Mouse (Mus musculus) hindbrain, embryonic 14.5 days (tissue): ENCODE measurements around the gene Napsa. TPM values are rescaled to one million over a fixed set of nuclear protein-coding genes. Genes with fewer than 3 reads are reported as not detected.

Source experiments
- ATAC-seq: fragments of 200-750 bp; cut with Nextera tagmentation; 2 replicates; pipeline ENCODE4 v1.8.0; 2017; ENCODE audit warnings: moderate number of reproducible peaks, mild to moderate bottlenecking, moderate TSS enrichment, moderate library complexity; ENCODE audit not compliant: low FRiP score
- DNase-seq: peaks from one replicate; pipeline ENCODE4 v3.0.0-alpha.2; 2015; ENCODE audit warnings: low spot score
- H3K27ac ChIP-seq: fragments of 300-500 bp; sonication (generic); 2 replicates; pipeline ENCODE4 v1.5.1; 2014; ENCODE audit warnings: mild to moderate bottlenecking, moderate library complexity
- H3K27me3 ChIP-seq: fragments of 300-500 bp; sonication (generic); 2 replicates; pipeline ENCODE4 v1.6.1; 2014; ENCODE audit warnings: mild to moderate bottlenecking, low read length, mixed read lengths; ENCODE audit not compliant: control insufficient read depth, insufficient read depth
- H3K36me3 ChIP-seq: fragments of 300-500 bp; sonication (generic); replicated peaks from 2 replicates; pipeline ENCODE4 v1.6.1; 2014; ENCODE audit not compliant: control insufficient read depth, insufficient read depth
- H3K4me1 ChIP-seq: fragments of 300-500 bp; sonication (generic); replicated peaks from 2 replicates; pipeline ENCODE4 v1.6.1; 2014; ENCODE audit warnings: antibody characterized with exemption, low read length, mixed read lengths; ENCODE audit not compliant: control insufficient read depth, insufficient read depth
- H3K4me2 ChIP-seq: fragments of 300-500 bp; sonication (generic); replicated peaks from 2 replicates; pipeline ENCODE4 v1.6.1; 2014; ENCODE audit warnings: mild to moderate bottlenecking, moderate library complexity
- H3K4me3 ChIP-seq: fragments of 300-500 bp; sonication (generic); replicated peaks from 2 replicates; pipeline ENCODE4 v1.5.1; 2014; ENCODE audit warnings: mild to moderate bottlenecking, low read length
- H3K9ac ChIP-seq: fragments of 300-500 bp; sonication (generic); 2 replicates; pipeline ENCODE4 v1.6.1; 2014
- H3K9me3 ChIP-seq: fragments of 300-500 bp; sonication (generic); 2 replicates; pipeline ENCODE4 v1.6.1; 2016; ENCODE audit warnings: low read length; ENCODE audit not compliant: control insufficient read depth
- WGBS: fragments of 180-500 bp; shearing (Covaris S2); extraction: QIAGEN DNeasy Blood & Tissue Kit; methylation state at CpG from one replicate; pipeline ENCODE4 v1.1.7; 2014; 5-methylcytosine and 5-hydroxymethylcytosine counted together
- polyA plus RNA-seq: library from polyadenylated mRNA; unstranded; fragments of >200 nt; fragmentation: Nextera tagmentation; extraction: Ambion mirVana; gene quantifications from 2 replicates; pipeline ENCODE4 v1.2.1, GENCODE M21; 2014

Gene Napsa
- polyA plus RNA-seq, 1 experiment from 2014 or later, result 1.0 TPM

GRCm38 (mm10) chr7:44531207-44531606 lies 41.0 kb upstream of the Napsa start:
- 46% methylated on average over 5 of the region's 5 CpGs for WGBS
- Histone ChIP-seq H3K9me3 (no peaks in the 10 kb centered on the region), H3K27me3 (peaks cover 10% of the 10 kb centered on the region), H3K9ac (no peak overlapping the region), H3K27ac (no peak overlapping the region), H3K4me1 (no peaks in the 10 kb centered on the region), H3K36me3 (no peaks in the 10 kb centered on the region), H3K4me2 (no peak overlapping the region), H3K4me3 (no peak overlapping the region)
- ATAC-seq (no peak), DNase-seq (no peak)

GRCm38 (mm10) chr7:44531946-44532732 lies 40.0 kb upstream of the Napsa start, which contains the start of gene Spib:
Gene Spib, minus strand, starts transcription at chr7:44532071.
- no peak within 1 kb of the TSS for H3K27ac ChIP-seq
- no peak within 1 kb of the TSS for H3K4me3 ChIP-seq
- H3K27me3 ChIP-seq, result peaks cover 10% of the 10 kb centered on the region
- H3K4me1 ChIP-seq, result no peaks in the 10 kb centered on the region
- H3K9me3 ChIP-seq, result no peaks in the 10 kb centered on the region
- DNase-seq (no peak), ATAC-seq (no peak)
- H3K4me2 ChIP-seq, result no peak within 1 kb of the TSS
- 90% methylated on average over 4 of the region's 4 CpGs for WGBS
- no peak within 1 kb of the TSS for H3K9ac ChIP-seq
- 0 out of 2 replicates have a peak, but pooled peaks cover 3% of the 10 kb centered on the region for H3K36me3 ChIP-seq

GRCm38 (mm10) chr7:44532918-44533745 lies 39.0 kb upstream of the Napsa start:
- H3K36me3 ChIP-seq, result peaks cover 4% of the 10 kb centered on the region; the same call in 1 of the 2 replicates
- H3K27ac ChIP-seq, result no peak overlapping the region
- WGBS, result 89% methylated on average over 29 of the region's 29 CpGs
- no peak for DNase-seq
- no peaks in the 10 kb centered on the region for H3K9me3 ChIP-seq
- no peak overlapping the region for H3K9ac ChIP-seq
- ATAC-seq, result no peak
- peaks cover 10% of the 10 kb centered on the region for H3K27me3 ChIP-seq
- H3K4me2 ChIP-seq, result no peak overlapping the region
- H3K4me1 ChIP-seq, result no peaks in the 10 kb centered on the region
- H3K4me3 ChIP-seq, result no peak overlapping the region

- Histone ChIP-seq H3K4me3 (no peak overlapping the region), H3K27me3 (peaks cover 5% of the 10 kb centered on the region), H3K4me2 (no peak overlapping the region), H3K9me3 (no peaks in the 10 kb centered on the region), H3K27ac (no peak overlapping the region), H3K4me1 (no peaks in the 10 kb centered on the region), H3K36me3 (peaks cover 9% of the 10 kb centered on the region), H3K9ac (no peak overlapping the region)
- DNase-seq, result no peak
- 74% methylated on average over 12 of the region's 12 CpGs for WGBS
- no peak for ATAC-seq
Measured at GRCm38 (mm10) chr7:44533746-44534045, 38.5 kb upstream of the Napsa start.

- DNase-seq, result no peak
- Histone ChIP-seq H3K27me3 (no peaks in the 10 kb centered on the region), H3K9me3 (no peaks in the 10 kb centered on the region), H3K36me3 (peaks cover 14% of the 10 kb centered on the region), H3K27ac (no peak overlapping the region), H3K4me1 (no peaks in the 10 kb centered on the region), H3K4me3 (no peak overlapping the region), H3K4me2 (no peak overlapping the region), H3K9ac (no peak overlapping the region)
- no peak for ATAC-seq
- 94% methylated on average over 13 of the region's 13 CpGs for whole genome bisulfite sequencing
Measured at GRCm38 (mm10) chr7:44534242-44534641, 37.9 kb upstream of the Napsa start.

GRCm38 (mm10) chr7:44534656-44535441 lies 37.3 kb upstream of the Napsa start:
- DNase-seq (no peak), ATAC-seq (no peak)
- Histone ChIP-seq H3K4me2 (no peak overlapping the region), H3K9me3 (no peaks in the 10 kb centered on the region), H3K9ac (no peak overlapping the region), H3K36me3 (peaks cover 18% of the 10 kb centered on the region), H3K4me3 (no peak overlapping the region), H3K27ac (no peak overlapping the region), H3K4me1 (no peaks in the 10 kb centered on the region), H3K27me3 (no peaks in the 10 kb centered on the region)
- WGBS, result 92% methylated on average over 19 of the region's 19 CpGs

GRCm38 (mm10) chr7:44535657-44536589 lies 36.3 kb upstream of the Napsa start:
- H3K4me3 ChIP-seq, result no peak overlapping the region
- WGBS, result 95% methylated on average over 27 of the region's 27 CpGs
- H3K9ac ChIP-seq, result no peak overlapping the region
- no peak overlapping the region for H3K27ac ChIP-seq
- ATAC-seq (no peak), DNase-seq (no peak)
- H3K4me2 ChIP-seq, result no peak overlapping the region
- H3K36me3 ChIP-seq, result peaks cover 29% of the 10 kb centered on the region
- H3K9me3 ChIP-seq, result no peaks in the 10 kb centered on the region
- H3K27me3 ChIP-seq, result no peaks in the 10 kb centered on the region
- H3K4me1 ChIP-seq, result no peaks in the 10 kb centered on the region

GRCm38 (mm10) chr7:44536590-44536968 lies 35.6 kb upstream of the Napsa start:
- Histone ChIP-seq H3K4me1 (no peaks in the 10 kb centered on the region), H3K4me3 (no peak overlapping the region), H3K27me3 (no peaks in the 10 kb centered on the region), H3K27ac (no peak overlapping the region), H3K9me3 (no peaks in the 10 kb centered on the region), H3K4me2 (no peak overlapping the region), H3K9ac (no peak overlapping the region), H3K36me3 (peaks cover 35% of the 10 kb centered on the region)
- WGBS, result 88% methylated on average over 6 of the region's 6 CpGs
- no peak for DNase-seq
- no peak for ATAC-seq
